Mouse (Mus musculus) testis, adult 2 months (tissue): ENCODE results near the gene Pou3f3.

Experiments
- CTCF ChIP-seq: fragments of 200-500 bp; IDR thresholded peaks from 2 replicates; pipeline ENCODE4 v1.5.1; 2012; ENCODE audit warnings: low read depth, mild to moderate bottlenecking, inconsistent platforms, low read length, moderate library complexity; ENCODE audit not compliant: control insufficient read depth, insufficient read depth, insufficient replicate concordance
- POLR2A ChIP-seq: fragments of 200-500 bp; IDR thresholded peaks from 2 replicates; pipeline ENCODE4 v1.6.1; 2012; ENCODE audit warnings: low read depth, mild to moderate bottlenecking, inconsistent platforms, low read length, moderate library complexity; ENCODE audit not compliant: control insufficient read depth

- no peak for TF ChIP-seq CTCF
- no peak for TF ChIP-seq POLR2A
These were observed 29.3 kb downstream of the Pou3f3 start for GRCm38 (mm10) chr1:42724881-42725280.
